Mouse (Mus musculus) frontal cortex, adult 2 months (tissue): ENCODE measurements at regions not wholly inside any gene's neighbourhood (a gene's known extent, or its start where the extent isn't known, plus 50 kb on each side); places are given as distances from the start of the nearest gene placed in this dataset.
"Not testable (repeated sequence)": the region's sequence is repeated elsewhere in the genome, so short reads cannot be mapped to it uniquely, and the experiment has no call there.

Experiments used
- DNase-seq, 2 experiments: peaks; one replicate each; pipeline ENCODE4 v3.0.0; 2022; ENCODE audit warnings: low spot score in 1 of 2; ENCODE audit errors: extremely low spot score in 1 of 2

GRCm38 (mm10) chr14:19327321-19327720, 91.4 kb downstream of the Gm21738 start:
- no peak for DNase-seq

GRCm38 (mm10) chr14:19311614-19312013, 107.1 kb downstream of the Gm21738 start:
- no peak for DNase-seq

- not testable (repeated sequence) for DNase-seq
Observed at GRCm38 (mm10) chr14:19302859-19303258, 115.9 kb downstream of the Gm21738 start.

GRCm38 (mm10) chr14:19279096-19279495, 139.6 kb downstream of the Gm21738 start:
- DNase-seq: no peak

GRCm38 (mm10) chr14:19277777-19278385, 140.8 kb downstream of the Gm21738 start:
- DNase-seq: peak in 1 of 2 experiments; percentile 59
